Mouse (Mus musculus): ENCODE results near the gene Il31ra. TPM values are rescaled to one million over a fixed set of nuclear protein-coding genes. Genes with fewer than 3 reads are reported as not detected.

The Il31ra gene
- polyA plus RNA-seq, 1 experiment from 2014 or later: not detected

- H3K36me3 ChIP-seq: 0 out of 2 replicates have a peak, but pooled peaks cover 4% of the 10 kb centered on the region
- H3K4me1 ChIP-seq (replicated peaks): no peaks in the 10 kb centered on the region
- no peak for ATAC-seq
- H3K4me3 ChIP-seq (replicated peaks): no peak overlapping the region
- no peak overlapping the region for H3K4me2 ChIP-seq (replicated peaks)
- H3K27me3 ChIP-seq: no peaks in the 10 kb centered on the region
- H3K27ac ChIP-seq: no peak overlapping the region
- H3K9ac ChIP-seq (replicated peaks): no peak overlapping the region
- peaks cover 9% of the 10 kb centered on the region for H3K9me3 ChIP-seq
- 74% methylated on average over 6 of the region's 6 CpGs for WGBS
Observed at GRCm38 (mm10) chr13:112522261-112522660, 71.9 kb downstream of the Il31ra start.

GRCm38 (mm10) chr13:112514546-112514945 is 79.6 kb downstream of the Il31ra start:
- H3K9me3 ChIP-seq: peaks cover 9% of the 10 kb centered on the region
- no peaks in the 10 kb centered on the region for H3K4me1 ChIP-seq (replicated peaks)
- ATAC-seq: no peak
- 76% methylated on average over 1 of the region's 1 CpGs for WGBS
- no peak overlapping the region for H3K27ac ChIP-seq
- H3K4me2 ChIP-seq (replicated peaks): no peak overlapping the region
- H3K27me3 ChIP-seq: no peaks in the 10 kb centered on the region
- no peak overlapping the region for H3K4me3 ChIP-seq (replicated peaks)
- H3K36me3 ChIP-seq: 0 out of 2 replicates have a peak, but pooled peaks cover 4% of the 10 kb centered on the region
- no peak overlapping the region for H3K9ac ChIP-seq (replicated peaks)

- Histone ChIP-seq H3K9ac (replicated peaks) (no peak overlapping the region), H3K27ac (no peak overlapping the region), H3K9me3 (0 out of 2 replicates have a peak, but pooled peaks cover 2% of the 10 kb centered on the region), H3K4me2 (replicated peaks) (no peak overlapping the region), H3K4me3 (replicated peaks) (no peak overlapping the region), H3K36me3 (no peaks in the 10 kb centered on the region), H3K4me1 (replicated peaks) (no peaks in the 10 kb centered on the region), H3K27me3 (no peaks in the 10 kb centered on the region)
- ATAC-seq: no peak
- WGBS: 90% methylated on average over 5 of the region's 5 CpGs
Observed at GRCm38 (mm10) chr13:112512824-112513223, 81.3 kb downstream of the Il31ra start.

GRCm38 (mm10) chr13:112511810-112512209 is 82.3 kb downstream of the Il31ra start:
- H3K9ac ChIP-seq (replicated peaks): no peak overlapping the region
- H3K9me3 ChIP-seq: no peaks in the 10 kb centered on the region
- no peaks in the 10 kb centered on the region for H3K4me1 ChIP-seq (replicated peaks)
- H3K27ac ChIP-seq: no peak overlapping the region
- no peak for ATAC-seq
- H3K36me3 ChIP-seq: 0 out of 2 replicates have a peak, but pooled peaks cover 4% of the 10 kb centered on the region
- H3K27me3 ChIP-seq: no peaks in the 10 kb centered on the region
- H3K4me2 ChIP-seq (replicated peaks): no peak overlapping the region
- no peak overlapping the region for H3K4me3 ChIP-seq (replicated peaks)
- WGBS: 85% methylated on average over 7 of the region's 7 CpGs

GRCm38 (mm10) chr13:112511261-112511660 is 82.9 kb downstream of the Il31ra start:
- Histone ChIP-seq H3K36me3 (peaks cover 8% of the 10 kb centered on the region), H3K4me2 (replicated peaks) (no peak overlapping the region), H3K4me3 (replicated peaks) (no peak overlapping the region), H3K9ac (replicated peaks) (no peak overlapping the region), H3K27ac (no peak overlapping the region), H3K9me3 (no peaks in the 10 kb centered on the region), H3K27me3 (no peaks in the 10 kb centered on the region), H3K4me1 (replicated peaks) (no peaks in the 10 kb centered on the region)
- ATAC-seq: no peak
- 84% methylated on average over 11 of the region's 11 CpGs for WGBS

GRCm38 (mm10) chr13:112510437-112511212 is 83.5 kb downstream of the Il31ra start:
- no peak for ATAC-seq
- Histone ChIP-seq H3K36me3 (peaks cover 14% of the 10 kb centered on the region), H3K4me1 (replicated peaks) (no peaks in the 10 kb centered on the region), H3K4me2 (replicated peaks) (no peak overlapping the region), H3K4me3 (replicated peaks) (no peak overlapping the region), H3K9me3 (no peaks in the 10 kb centered on the region), H3K27me3 (no peaks in the 10 kb centered on the region), H3K9ac (replicated peaks) (no peak overlapping the region), H3K27ac (no peak overlapping the region)
- WGBS: 93% methylated on average over 19 of the region's 19 CpGs

- H3K9me3 ChIP-seq: no peaks in the 10 kb centered on the region
- H3K27me3 ChIP-seq: no peaks in the 10 kb centered on the region
- no peak overlapping the region for H3K27ac ChIP-seq
- no peak overlapping the region for H3K4me3 ChIP-seq (replicated peaks)
- WGBS: 28% methylated on average over 4 of the region's 4 CpGs
- peaks cover 26% of the 10 kb centered on the region for H3K36me3 ChIP-seq
- H3K4me2 ChIP-seq (replicated peaks): no peak overlapping the region
- no peak overlapping the region for H3K9ac ChIP-seq (replicated peaks)
- no peaks in the 10 kb centered on the region for H3K4me1 ChIP-seq (replicated peaks)
- ATAC-seq: peak; percentile 60; the same call in 1 of the 2 replicates
Observed at GRCm38 (mm10) chr13:112509465-112509864, 84.7 kb downstream of the Il31ra start.

GRCm38 (mm10) chr13:112508487-112508886 is 85.7 kb downstream of the Il31ra start:
- ATAC-seq: no peak
- WGBS: 92% methylated on average over 5 of the region's 5 CpGs
- Histone ChIP-seq H3K4me3 (replicated peaks) (no peak overlapping the region), H3K36me3 (peaks cover 35% of the 10 kb centered on the region), H3K4me2 (replicated peaks) (no peak overlapping the region), H3K27ac (no peak overlapping the region), H3K9ac (replicated peaks) (no peak overlapping the region), H3K27me3 (no peaks in the 10 kb centered on the region), H3K9me3 (no peaks in the 10 kb centered on the region), H3K4me1 (replicated peaks) (no peaks in the 10 kb centered on the region)

- H3K4me3 ChIP-seq (replicated peaks): no peak overlapping the region
- 85% methylated on average over 13 of the region's 13 CpGs for WGBS
- no peak for ATAC-seq
Observed at GRCm38 (mm10) chr13:112507691-112508090, 86.5 kb downstream of the Il31ra start.

GRCm38 (mm10) chr13:112506766-112507165 is 87.4 kb downstream of the Il31ra start:
- Histone ChIP-seq H3K9ac (replicated peaks) (no peak overlapping the region), H3K4me1 (replicated peaks) (no peaks in the 10 kb centered on the region), H3K9me3 (no peaks in the 10 kb centered on the region), H3K27ac (no peak overlapping the region), H3K27me3 (no peaks in the 10 kb centered on the region), H3K4me2 (replicated peaks) (no peak overlapping the region), H3K4me3 (replicated peaks) (no peak overlapping the region), H3K36me3 (peaks cover 46% of the 10 kb centered on the region)
- 89% methylated on average over 13 of the region's 13 CpGs for WGBS
- ATAC-seq: no peak

More at GRCm38 (mm10) chr13:112507691-112508090, 86.5 kb downstream of the Il31ra start:
- Histone ChIP-seq H3K4me2 (replicated peaks) (no peak overlapping the region), H3K27me3 (no peaks in the 10 kb centered on the region), H3K9ac (replicated peaks) (no peak overlapping the region), H3K4me1 (replicated peaks) (no peaks in the 10 kb centered on the region), H3K36me3 (peaks cover 41% of the 10 kb centered on the region), H3K27ac (no peak overlapping the region), H3K9me3 (no peaks in the 10 kb centered on the region)

- H3K36me3 ChIP-seq: peaks cover 59% of the 10 kb centered on the region
- no peaks in the 10 kb centered on the region for H3K27me3 ChIP-seq
- no peak overlapping the region for H3K9ac ChIP-seq (replicated peaks)
- no peak overlapping the region for H3K4me2 ChIP-seq (replicated peaks)
- no peaks in the 10 kb centered on the region for H3K9me3 ChIP-seq
- ATAC-seq: no peak
- no peaks in the 10 kb centered on the region for H3K4me1 ChIP-seq (replicated peaks)
- H3K4me3 ChIP-seq (replicated peaks): no peak overlapping the region
- 92% methylated on average over 6 of the region's 6 CpGs for WGBS
- no peak overlapping the region for H3K27ac ChIP-seq
Observed at GRCm38 (mm10) chr13:112505436-112505835, 88.7 kb downstream of the Il31ra start.

- WGBS: 97% methylated on average over 13 of the region's 13 CpGs
- H3K36me3 ChIP-seq: peaks cover 72% of the 10 kb centered on the region
- no peak overlapping the region for H3K27ac ChIP-seq
- H3K9ac ChIP-seq (replicated peaks): no peak overlapping the region
- no peak overlapping the region for H3K4me2 ChIP-seq (replicated peaks)
- H3K27me3 ChIP-seq: no peaks in the 10 kb centered on the region
- no peak overlapping the region for H3K4me3 ChIP-seq (replicated peaks)
- ATAC-seq: no peak
- H3K9me3 ChIP-seq: no peaks in the 10 kb centered on the region
- H3K4me1 ChIP-seq (replicated peaks): no peaks in the 10 kb centered on the region
Observed at GRCm38 (mm10) chr13:112503846-112504245, 90.3 kb downstream of the Il31ra start.

Measured in midbrain, embryonic 13.5 days (tissue).